Mouse (Mus musculus) adipocyte (in vitro differentiated cells): ENCODE measurements around the gene Tbrg1.

Experiments
- DNase-seq: peaks from one replicate; pipeline ENCODE4 v3.0.0-alpha.2; 2016; ENCODE audit warnings: low spot score

The Tbrg1 gene

GRCm38 (mm10) chr9:37629941-37630340, 27.2 kb downstream of the Tbrg1 start:
- DNase-seq = no peak

- no peak for DNase-seq
Measured at GRCm38 (mm10) chr9:37628581-37628980, 28.5 kb downstream of the Tbrg1 start.

GRCm38 (mm10) chr9:37627263-37627662, 29.8 kb downstream of the Tbrg1 start:
- DNase-seq = no peak

- no peak for DNase-seq
Measured at GRCm38 (mm10) chr9:37626103-37626567, 31.0 kb downstream of the Tbrg1 start.

GRCm38 (mm10) chr9:37625641-37626040, 31.5 kb downstream of the Tbrg1 start:
- no peak for DNase-seq

GRCm38 (mm10) chr9:37625129-37625528, 32.0 kb downstream of the Tbrg1 start:
- no peak for DNase-seq

- DNase-seq = no peak
Measured at GRCm38 (mm10) chr9:37624502-37624901, 32.6 kb downstream of the Tbrg1 start.

- no peak for DNase-seq
Measured at GRCm38 (mm10) chr9:37623981-37624380, 33.1 kb downstream of the Tbrg1 start.

- no peak for DNase-seq
Measured at GRCm38 (mm10) chr9:37621290-37621689, 35.8 kb downstream of the Tbrg1 start.

GRCm38 (mm10) chr9:37616770-37617169, 40.3 kb downstream of the Tbrg1 start:
- DNase-seq = peak; percentile 50

- no peak for DNase-seq
Measured at GRCm38 (mm10) chr9:37615220-37615619, 41.9 kb downstream of the Tbrg1 start.

GRCm38 (mm10) chr9:37614316-37614715, 42.8 kb downstream of the Tbrg1 start:
- no peak for DNase-seq

- DNase-seq = no peak
Measured at GRCm38 (mm10) chr9:37613911-37614280, 43.2 kb downstream of the Tbrg1 start.

GRCm38 (mm10) chr9:37613182-37613910, 43.8 kb downstream of the Tbrg1 start, which contains the start of gene Spa17:
Spa17 (minus strand) TSS chr9:37613722.
- DNase-seq = peak; percentile 91

GRCm38 (mm10) chr9:37609558-37609957, 47.6 kb downstream of the Tbrg1 start:
- DNase-seq = no peak

- no peak for DNase-seq
Measured at GRCm38 (mm10) chr9:37605089-37605488, 52.0 kb downstream of the Tbrg1 start.

- no peak for DNase-seq
Measured at GRCm38 (mm10) chr9:37600538-37601205, 56.4 kb downstream of the Tbrg1 start.
